Mouse (Mus musculus): ENCODE results near the gene Calm4.

GRCm38 (mm10) chr13:3822105-3822504 lies 15.5 kb upstream of the Calm4 start:
- TF ChIP-seq POLR2A (IDR thresholded peaks at IDR 0.05; ENCODE audit: extremely low read depth, insufficient read depth, low read length) (no peak), CTCF (IDR thresholded peaks at IDR 0.05; ENCODE audit: low read depth, low read length) (no peak)

Data from liver, adult 2 months (tissue).